Mouse (Mus musculus): ENCODE measurements at regions not wholly inside any gene's neighbourhood (a gene's known extent, or its start where the extent isn't known, plus 50 kb on each side); places are given as distances from the start of the nearest gene placed in this dataset.

DNA sequence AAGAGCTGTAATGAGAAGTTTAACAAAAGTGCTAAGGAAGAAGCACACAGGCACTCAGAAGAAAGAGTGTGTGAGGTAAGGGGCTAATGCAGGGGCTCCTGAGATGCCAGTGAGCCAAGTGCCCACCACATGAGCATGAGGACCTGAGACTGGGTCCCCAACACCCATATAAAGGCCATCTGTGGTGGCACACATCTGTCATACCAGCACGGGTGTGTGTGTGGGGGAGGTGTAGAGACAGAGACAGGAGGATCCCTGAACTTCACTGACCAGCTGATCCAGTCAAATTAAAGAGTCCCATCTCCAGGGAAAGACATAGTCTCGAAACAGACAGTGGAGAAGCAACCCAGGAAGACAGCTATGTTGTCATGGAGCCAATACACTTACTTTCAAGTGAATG is 70.6 kb upstream of the Gli2 start:
- Histone ChIP-seq H3K4me1 (ENCODE audit: control insufficient read depth, insufficient read depth, low read length) (no peaks in the 10 kb centered on the region), H3K27ac (ENCODE audit: low read depth, low read length) (no peak overlapping the region), H3K4me3 (ENCODE audit: low read depth, low read length) (no peak overlapping the region), H3K27me3 (ENCODE audit: control insufficient read depth, insufficient read depth, low read length) (no peaks in the 10 kb centered on the region), H3K4me2 (no peak overlapping the region), H3K9ac (ENCODE audit: low read depth, low read length) (no peak overlapping the region), H3K36me3 (ENCODE audit: control insufficient read depth, insufficient read depth, low read length) (no peaks in the 10 kb centered on the region), H3K9me3 (replicated peaks; ENCODE audit: control insufficient read depth, low read length) (no peaks in the 10 kb centered on the region)
- ATAC-seq (replicated peaks; ENCODE audit: insufficient number of reproducible peaks, low FRiP score, low TSS enrichment) = no peak
- 83% methylated on average over 2 of the region's 2 CpGs for WGBS (ENCODE audit: insufficient replicate concordance)

DNA sequence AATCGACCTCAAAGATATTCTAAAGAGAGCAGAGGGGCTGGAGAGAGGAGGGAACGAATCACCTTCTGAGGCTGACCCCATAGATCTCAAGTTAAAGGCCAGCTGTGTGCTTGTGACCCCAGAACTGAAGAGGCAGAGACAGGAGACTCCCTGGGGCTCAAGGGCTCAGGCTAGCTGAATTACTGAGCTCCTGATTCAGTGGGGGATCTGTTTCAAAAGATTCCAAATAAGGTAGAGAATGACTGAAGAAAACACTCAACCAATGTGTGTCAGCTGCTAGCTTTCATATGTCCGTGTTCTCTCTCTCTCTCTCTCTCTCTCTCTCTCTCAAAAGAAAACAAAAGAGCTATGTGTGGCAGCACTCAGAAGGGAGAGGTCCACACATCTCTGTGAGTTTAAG is 70.0 kb upstream of the Gli2 start:
- ATAC-seq (replicated peaks; ENCODE audit: insufficient number of reproducible peaks, low FRiP score, low TSS enrichment) = no peak
- H3K9me3 ChIP-seq (replicated peaks; ENCODE audit: control insufficient read depth, low read length) = no peaks in the 10 kb centered on the region
- H3K4me3 ChIP-seq (ENCODE audit: low read depth, low read length) = no peak overlapping the region
- no peak overlapping the region for H3K9ac ChIP-seq (ENCODE audit: low read depth, low read length)
- H3K36me3 ChIP-seq (ENCODE audit: control insufficient read depth, insufficient read depth, low read length) = no peaks in the 10 kb centered on the region
- no peak overlapping the region for H3K4me2 ChIP-seq
- 35% methylated on average over 3 of the region's 3 CpGs for WGBS (ENCODE audit: insufficient replicate concordance)
- no peaks in the 10 kb centered on the region for H3K4me1 ChIP-seq (ENCODE audit: control insufficient read depth, insufficient read depth, low read length)
- H3K27me3 ChIP-seq (ENCODE audit: control insufficient read depth, insufficient read depth, low read length) = no peaks in the 10 kb centered on the region
- H3K27ac ChIP-seq (ENCODE audit: low read depth, low read length) = no peak overlapping the region

DNA sequence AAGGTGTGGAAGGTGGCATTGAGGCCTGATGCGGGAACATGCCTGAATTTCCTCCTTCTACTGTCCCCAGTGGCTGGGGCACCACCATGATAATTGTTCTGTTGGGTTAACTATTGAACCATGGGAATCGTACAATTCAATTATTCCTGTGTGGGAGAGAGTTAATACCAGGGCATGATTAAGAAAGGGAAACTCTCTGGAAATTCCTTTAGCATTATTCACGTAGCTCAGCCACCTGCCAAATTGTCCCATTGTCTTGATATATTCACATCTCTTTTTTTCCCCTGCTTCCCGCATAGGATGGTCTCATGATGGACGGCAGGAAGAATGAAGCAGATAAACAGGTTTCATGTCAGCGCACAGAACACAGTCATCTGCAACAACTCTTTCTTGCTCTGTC is 69.6 kb upstream of the Gli2 start:
- Histone ChIP-seq H3K4me2 (no peak overlapping the region), H3K4me1 (ENCODE audit: control insufficient read depth, insufficient read depth, low read length) (no peaks in the 10 kb centered on the region), H3K4me3 (ENCODE audit: low read depth, low read length) (no peak overlapping the region), H3K27me3 (ENCODE audit: control insufficient read depth, insufficient read depth, low read length) (no peaks in the 10 kb centered on the region), H3K9me3 (replicated peaks; ENCODE audit: control insufficient read depth, low read length) (no peaks in the 10 kb centered on the region), H3K9ac (ENCODE audit: low read depth, low read length) (no peak overlapping the region), H3K27ac (ENCODE audit: low read depth, low read length) (no peak overlapping the region), H3K36me3 (ENCODE audit: control insufficient read depth, insufficient read depth, low read length) (no peaks in the 10 kb centered on the region)
- no peak for ATAC-seq (replicated peaks; ENCODE audit: insufficient number of reproducible peaks, low FRiP score, low TSS enrichment)
- WGBS (ENCODE audit: insufficient replicate concordance) = 61% methylated on average over 6 of the region's 6 CpGs

DNA sequence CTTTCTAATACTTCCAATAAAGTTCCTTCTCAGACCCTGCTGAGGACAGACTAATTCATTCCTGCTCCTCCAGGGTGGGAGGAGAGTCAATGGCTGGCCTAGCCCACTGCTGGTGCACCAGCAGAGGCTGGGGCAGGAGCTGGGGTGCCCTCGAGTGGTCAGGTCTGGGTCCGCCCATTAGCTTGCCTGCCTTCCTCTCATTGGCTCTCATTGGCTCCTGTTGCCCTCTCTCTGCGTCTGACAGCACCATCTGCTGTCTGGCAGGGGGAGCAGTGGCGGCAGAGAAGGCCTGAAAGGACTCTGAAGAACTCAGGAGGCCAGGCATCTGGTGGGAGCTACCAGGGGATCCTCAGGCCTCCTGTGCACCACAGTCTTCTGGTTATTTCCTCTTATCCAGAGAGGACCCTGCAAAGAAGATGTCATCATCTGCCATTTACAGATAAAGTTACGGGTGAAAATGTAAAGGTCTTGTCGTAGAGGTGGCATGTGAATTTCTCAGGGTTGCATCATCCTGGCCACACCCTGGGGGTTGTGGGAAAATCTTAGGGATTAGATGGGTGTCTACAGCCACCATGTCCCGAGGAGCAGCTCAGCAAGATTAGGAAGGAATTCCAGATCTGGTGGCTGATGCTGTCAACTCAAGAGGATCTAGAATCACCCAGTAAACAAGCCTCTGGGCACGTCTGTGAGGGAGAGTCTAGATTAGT is 66.6 kb upstream of the Gli2 start:
- no peak for ATAC-seq (replicated peaks; ENCODE audit: insufficient number of reproducible peaks, low FRiP score, low TSS enrichment)
- 26% methylated on average over 8 of the region's 8 CpGs for WGBS (ENCODE audit: insufficient replicate concordance)

GRCm38 (mm10) chr1:119115106-119115674 is 61.8 kb upstream of the Gli2 start:
- ATAC-seq (replicated peaks; ENCODE audit: insufficient number of reproducible peaks, low FRiP score, low TSS enrichment) = no peak
- Histone ChIP-seq H3K4me1 (ENCODE audit: control insufficient read depth, insufficient read depth, low read length) (no peaks in the 10 kb centered on the region), H3K36me3 (ENCODE audit: control insufficient read depth, insufficient read depth, low read length) (no peaks in the 10 kb centered on the region), H3K4me2 (no peak overlapping the region), H3K9ac (ENCODE audit: low read depth, low read length) (no peak overlapping the region), H3K27me3 (ENCODE audit: control insufficient read depth, insufficient read depth, low read length) (no peaks in the 10 kb centered on the region), H3K4me3 (ENCODE audit: low read depth, low read length) (no peak overlapping the region), H3K27ac (ENCODE audit: low read depth, low read length) (no peak overlapping the region), H3K9me3 (replicated peaks; ENCODE audit: control insufficient read depth, low read length) (no peaks in the 10 kb centered on the region)
- WGBS (ENCODE audit: insufficient replicate concordance) = 78% methylated on average over 7 of the region's 7 CpGs

More for the DNA sequence above, 66.6 kb upstream of the Gli2 start:
- H3K9me3 ChIP-seq (replicated peaks; ENCODE audit: control insufficient read depth, low read length) = no peaks in the 10 kb centered on the region
- no peaks in the 10 kb centered on the region for H3K4me1 ChIP-seq (ENCODE audit: control insufficient read depth, insufficient read depth, low read length)
- no peak overlapping the region for H3K27ac ChIP-seq (ENCODE audit: low read depth, low read length)
- no peak overlapping the region for H3K4me3 ChIP-seq (ENCODE audit: low read depth, low read length)
- H3K36me3 ChIP-seq (ENCODE audit: control insufficient read depth, insufficient read depth, low read length) = no peaks in the 10 kb centered on the region
- no peaks in the 10 kb centered on the region for H3K27me3 ChIP-seq (ENCODE audit: control insufficient read depth, insufficient read depth, low read length)
- H3K4me2 ChIP-seq = no peak overlapping the region
- H3K9ac ChIP-seq (ENCODE audit: low read depth, low read length) = no peak overlapping the region

GRCm38 (mm10) chr1:119108578-119108977 is 55.2 kb upstream of the Gli2 start:
- no peaks in the 10 kb centered on the region for H3K27me3 ChIP-seq (ENCODE audit: control insufficient read depth, insufficient read depth, low read length)
- H3K4me2 ChIP-seq = no peak overlapping the region
- 65% methylated on average over 9 of the region's 9 CpGs for WGBS (ENCODE audit: insufficient replicate concordance)
- H3K27ac ChIP-seq (ENCODE audit: low read depth, low read length) = no peak overlapping the region
- no peaks in the 10 kb centered on the region for H3K36me3 ChIP-seq (ENCODE audit: control insufficient read depth, insufficient read depth, low read length)
- no peaks in the 10 kb centered on the region for H3K4me1 ChIP-seq (ENCODE audit: control insufficient read depth, insufficient read depth, low read length)
- no peaks in the 10 kb centered on the region for H3K9me3 ChIP-seq (replicated peaks; ENCODE audit: control insufficient read depth, low read length)
- no peak for ATAC-seq (replicated peaks; ENCODE audit: insufficient number of reproducible peaks, low FRiP score, low TSS enrichment)
- no peak overlapping the region for H3K9ac ChIP-seq (ENCODE audit: low read depth, low read length)
- no peak overlapping the region for H3K4me3 ChIP-seq (ENCODE audit: low read depth, low read length)

- Histone ChIP-seq H3K4me2 (no peak overlapping the region), H3K36me3 (ENCODE audit: control insufficient read depth, insufficient read depth, low read length) (no peaks in the 10 kb centered on the region), H3K27ac (ENCODE audit: low read depth, low read length) (no peak overlapping the region), H3K9ac (ENCODE audit: low read depth, low read length) (no peak overlapping the region), H3K4me1 (ENCODE audit: control insufficient read depth, insufficient read depth, low read length) (no peaks in the 10 kb centered on the region), H3K4me3 (ENCODE audit: low read depth, low read length) (no peak overlapping the region), H3K27me3 (ENCODE audit: control insufficient read depth, insufficient read depth, low read length) (no peaks in the 10 kb centered on the region), H3K9me3 (replicated peaks; ENCODE audit: control insufficient read depth, low read length) (no peaks in the 10 kb centered on the region)
- ATAC-seq (replicated peaks; ENCODE audit: insufficient number of reproducible peaks, low FRiP score, low TSS enrichment) = no peak
- 73% methylated on average over 18 of the region's 18 CpGs for WGBS (ENCODE audit: insufficient replicate concordance)
Observed at GRCm38 (mm10) chr1:119106246-119106975, 53.0 kb upstream of the Gli2 start.
